Mouse (Mus musculus) erythroblast, embryonic 14.5 days (primary cell): ENCODE measurements around the gene Cgnl1. TPM values are rescaled to one million over a fixed set of nuclear protein-coding genes. Genes with fewer than 3 reads are reported as not detected.
A peak's percentile ranks its signal among the peaks of the same experiment; 100 is the strongest.
"Not testable (repeated sequence)": the region's sequence is repeated elsewhere in the genome, so short reads cannot be mapped to it uniquely, and the experiment has no call there.

Experiments
- H3K27me3 ChIP-seq: 2 replicates; pipeline ENCODE4 v1.6.1; 2012; ENCODE audit warnings: inconsistent platforms; ENCODE audit not compliant: control insufficient read depth
- H3K36me3 ChIP-seq: 2 replicates; pipeline ENCODE4 v1.6.1; 2012; ENCODE audit warnings: mild to moderate bottlenecking, inconsistent platforms; ENCODE audit not compliant: control insufficient read depth
- H3K4me1 ChIP-seq: 2 replicates; pipeline ENCODE4 v1.6.1; 2012; ENCODE audit warnings: inconsistent platforms; ENCODE audit not compliant: control insufficient read depth
- H3K4me3 ChIP-seq: replicated peaks from 2 replicates; pipeline ENCODE3; 2012; ENCODE audit warnings: moderate library complexity, mild to moderate bottlenecking, inconsistent platforms
- H3K9me3 ChIP-seq: 2 replicates; pipeline ENCODE4 v1.6.1; 2012; ENCODE audit warnings: low read length, inconsistent platforms, mixed read lengths; ENCODE audit not compliant: control insufficient read depth
- GATA1 ChIP-seq: IDR thresholded peaks from 2 replicates; pipeline ENCODE4 v1.6.1; 2012; ENCODE audit warnings: low read length, inconsistent platforms, mixed read lengths
- TAL1 ChIP-seq: IDR thresholded peaks from 3 replicates; pipeline ENCODE4 v1.6.1; 2012; ENCODE audit warnings: low read length, inconsistent platforms, mixed read lengths
- polyA plus RNA-seq: library from polyadenylated mRNA; stranded (reverse); fragments of >175 nt; gene quantifications from 2 replicates; pipeline ENCODE4 v1.2.3, GENCODE M21; 2012

The Cgnl1 gene
- polyA plus RNA-seq, 1 experiment, result not detected

DNA sequence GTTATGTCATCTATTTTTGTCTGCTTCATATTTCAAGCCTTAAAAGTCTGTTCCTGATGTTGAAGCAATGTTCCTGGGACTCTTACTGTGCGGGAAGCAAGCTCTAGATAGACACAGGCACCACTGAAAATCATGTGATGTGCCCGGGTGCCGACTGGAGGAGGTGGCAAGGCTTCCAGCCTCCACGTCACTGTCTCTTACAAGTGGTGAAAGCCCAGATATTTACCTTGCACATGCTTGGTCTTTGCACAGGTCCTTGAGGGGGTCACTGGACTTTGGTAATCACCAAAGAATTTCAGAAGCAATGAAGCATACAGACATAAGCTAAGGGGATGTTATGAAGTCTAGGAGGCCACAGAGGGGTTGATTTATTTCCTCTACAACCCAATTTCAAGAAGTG, 149.4 kb downstream of the Cgnl1 start:
- Histone ChIP-seq H3K36me3 (no peaks in the 10 kb centered on the region), H3K27me3 (no peaks in the 10 kb centered on the region), H3K9me3 (no peaks in the 10 kb centered on the region), H3K4me3 (no peak overlapping the region), H3K4me1 (no peaks in the 10 kb centered on the region; the same call in 1 of the 2 replicates)
- no peak for TF ChIP-seq TAL1
- TF ChIP-seq GATA1, result no peak

DNA sequence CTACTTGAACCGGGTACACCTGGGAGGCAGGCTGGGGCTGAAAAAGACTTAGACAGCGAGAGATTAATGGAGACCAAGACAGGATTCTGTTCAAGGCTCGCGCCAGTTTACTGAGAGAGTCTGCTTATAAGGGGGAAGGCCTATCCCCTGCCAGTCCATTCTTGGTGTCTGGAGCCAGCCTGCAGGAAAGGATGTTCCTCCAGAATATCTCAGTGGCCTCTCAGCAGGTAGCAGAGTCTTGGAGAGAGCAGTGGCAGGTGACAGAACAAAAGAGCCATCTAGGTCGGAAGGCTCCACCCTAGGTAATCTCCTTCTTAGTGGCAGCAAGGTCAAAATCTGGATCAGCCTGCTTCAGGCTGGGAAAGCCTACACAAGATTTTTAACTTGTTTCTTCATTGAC, 151.3 kb downstream of the Cgnl1 start:
- not testable (repeated sequence) for H3K4me1 ChIP-seq, H3K9me3 ChIP-seq, H3K36me3 ChIP-seq, H3K4me3 ChIP-seq, H3K27me3 ChIP-seq

DNA sequence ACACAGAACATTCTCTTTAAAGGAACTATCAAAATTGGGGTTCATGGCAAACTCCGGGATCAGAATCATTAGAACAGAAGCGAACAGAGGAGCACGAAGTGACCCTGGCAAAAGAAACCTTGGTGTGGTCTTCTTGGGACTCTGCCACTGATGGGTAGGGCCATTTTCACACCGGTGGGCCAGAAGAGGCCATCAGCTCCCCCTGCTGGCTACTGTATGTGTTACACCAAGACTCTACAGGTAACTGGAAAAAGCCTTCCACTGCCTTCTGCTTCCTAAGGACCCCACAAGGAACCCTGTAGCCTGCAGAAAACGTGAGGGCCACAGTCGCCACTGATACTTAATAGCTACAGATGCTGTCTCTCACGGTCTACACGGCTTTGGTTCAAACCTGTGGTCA, 154.0 kb downstream of the Cgnl1 start:
- Histone ChIP-seq H3K36me3 (no peaks in the 10 kb centered on the region), H3K4me1 (no peaks in the 10 kb centered on the region; the same call in 1 of the 2 replicates), H3K9me3 (no peaks in the 10 kb centered on the region), H3K4me3 (no peak overlapping the region), H3K27me3 (no peaks in the 10 kb centered on the region)
- TF ChIP-seq TAL1, result no peak
- no peak for TF ChIP-seq GATA1

DNA sequence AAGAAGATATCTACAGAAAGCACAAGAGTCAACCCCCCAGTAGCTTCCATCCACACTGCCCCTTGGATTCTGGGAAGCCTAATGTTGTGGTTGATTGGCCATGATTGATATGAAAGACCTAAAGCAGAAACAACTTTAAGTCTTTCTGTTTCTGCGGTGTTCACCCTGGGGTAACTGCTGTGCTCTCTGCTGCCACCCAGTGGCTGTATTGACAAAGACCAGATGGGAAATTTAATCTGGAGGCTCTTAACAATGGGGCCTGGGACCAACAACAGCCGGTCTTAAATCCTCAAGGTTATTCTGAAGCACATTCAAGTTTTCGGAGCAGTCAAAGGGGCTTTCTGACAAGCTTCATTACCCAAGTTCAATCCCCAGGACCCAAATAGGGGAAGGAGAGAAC, 155.2 kb downstream of the Cgnl1 start:
- H3K4me3 ChIP-seq, result no peak overlapping the region
- H3K4me1 ChIP-seq, result no peaks in the 10 kb centered on the region; the same call in 1 of the 2 replicates
- TF ChIP-seq GATA1, result no peak

DNA sequence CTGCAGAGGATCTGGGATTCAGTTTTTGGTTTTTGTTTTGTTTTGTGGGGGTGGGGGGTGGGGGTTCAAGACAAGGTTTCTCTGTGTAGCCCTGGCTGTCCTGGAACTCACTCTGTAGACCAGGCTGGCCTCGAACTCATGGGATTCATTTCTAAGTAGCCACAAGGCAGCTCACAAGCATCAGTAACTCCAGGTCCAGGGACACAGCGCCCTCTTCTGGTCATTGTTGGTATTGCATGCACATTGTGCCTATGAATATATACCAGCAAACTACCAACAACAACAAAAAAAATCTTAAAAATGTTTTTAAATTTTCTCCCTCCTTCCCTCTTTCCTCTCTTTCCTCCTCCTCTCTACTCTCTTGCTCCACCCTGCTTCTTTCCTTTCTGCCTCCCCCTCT, 156.8 kb downstream of the Cgnl1 start:
- Histone ChIP-seq H3K9me3 (no peaks in the 10 kb centered on the region), H3K36me3 (no peaks in the 10 kb centered on the region), H3K4me3 (no peak overlapping the region), H3K27me3 (peaks cover 5% of the 10 kb centered on the region), H3K4me1 (no peaks in the 10 kb centered on the region; the same call in 1 of the 2 replicates)
- TF ChIP-seq TAL1, result no peak
- TF ChIP-seq GATA1, result no peak

More for the DNA sequence above, 155.2 kb downstream of the Cgnl1 start:
- Histone ChIP-seq H3K27me3 (no peaks in the 10 kb centered on the region), H3K9me3 (no peaks in the 10 kb centered on the region), H3K36me3 (no peaks in the 10 kb centered on the region)

GRCm38 (mm10) chr9:71612981-71613380, 158.4 kb downstream of the Cgnl1 start:
- TF ChIP-seq GATA1 (no peak), TAL1 (no peak)
- no peaks in the 10 kb centered on the region for H3K9me3 ChIP-seq
- no peaks in the 10 kb centered on the region for H3K36me3 ChIP-seq
- H3K4me3 ChIP-seq, result no peak overlapping the region
- H3K27me3 ChIP-seq, result peaks cover 19% of the 10 kb centered on the region
- H3K4me1 ChIP-seq, result no peaks in the 10 kb centered on the region; the same call in 1 of the 2 replicates

DNA sequence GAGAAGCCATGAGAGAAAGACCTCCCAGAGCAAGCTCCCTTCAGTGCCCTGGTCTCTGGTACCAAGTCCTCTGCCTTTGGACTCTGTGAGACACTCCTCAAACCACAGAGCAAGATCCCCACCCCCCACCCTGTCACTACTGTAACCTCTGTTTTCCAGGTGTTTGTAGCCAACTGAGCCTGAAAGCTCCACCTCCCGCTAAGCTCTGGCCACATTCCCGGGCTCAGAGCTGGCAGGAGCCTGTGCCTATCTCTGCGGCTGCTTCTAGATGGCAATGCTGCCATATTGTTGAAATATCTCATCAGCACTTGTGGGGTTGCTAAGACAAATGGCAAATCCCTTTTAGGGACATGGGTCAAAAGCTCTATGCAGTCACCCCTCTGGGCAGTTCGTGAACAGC, 159.5 kb downstream of the Cgnl1 start:
- H3K27me3 ChIP-seq, result peaks cover 24% of the 10 kb centered on the region
- no peaks in the 10 kb centered on the region for H3K36me3 ChIP-seq
- H3K4me3 ChIP-seq, result no peak overlapping the region
- no peak for TF ChIP-seq GATA1
- TF ChIP-seq TAL1, result no peak
- H3K4me1 ChIP-seq, result peaks cover 8% of the 10 kb centered on the region
- no peaks in the 10 kb centered on the region for H3K9me3 ChIP-seq

DNA sequence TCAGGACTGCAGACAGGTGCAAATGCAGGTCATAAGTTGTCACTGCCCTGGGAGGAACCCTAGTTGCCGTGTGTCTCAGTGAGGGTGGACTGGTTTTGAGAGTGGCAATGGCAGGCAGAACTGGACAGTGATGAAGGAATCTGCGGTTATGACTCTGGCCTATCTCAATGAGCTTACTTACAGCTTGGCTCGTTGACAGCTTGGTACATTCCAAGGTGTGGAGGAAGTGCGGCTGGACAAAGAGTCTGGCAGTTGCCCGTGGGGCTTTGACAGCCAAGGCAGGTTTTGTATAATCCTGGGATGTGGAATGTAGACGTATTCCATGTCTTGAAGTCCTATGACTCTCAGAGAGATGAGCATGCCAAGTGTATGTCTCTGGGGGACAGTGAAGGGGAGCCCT, 162.4 kb downstream of the Cgnl1 start:
- Histone ChIP-seq H3K9me3 (no peaks in the 10 kb centered on the region), H3K4me1 (peaks cover 34% of the 10 kb centered on the region), H3K4me3 (no peak overlapping the region), H3K36me3 (no peaks in the 10 kb centered on the region), H3K27me3 (peaks cover 29% of the 10 kb centered on the region)
- no peak for TF ChIP-seq TAL1
- no peak for TF ChIP-seq GATA1

- Histone ChIP-seq H3K4me3 (peak overlapping the region; percentile 7), H3K27me3 (peaks cover 34% of the 10 kb centered on the region)
Measured at GRCm38 (mm10) chr9:71606296-71607057, 164.9 kb downstream of the Cgnl1 start.

More at GRCm38 (mm10) chr9:71606296-71607057, 164.9 kb downstream of the Cgnl1 start:
- peaks cover 38% of the 10 kb centered on the region for H3K4me1 ChIP-seq
- no peaks in the 10 kb centered on the region for H3K36me3 ChIP-seq
- no peaks in the 10 kb centered on the region for H3K9me3 ChIP-seq
- TF ChIP-seq TAL1 (peak; percentile 75), GATA1 (peak; percentile 71)
